ENCODE assay signal across 19 mouse cellular contexts in the genomic region with DNA sequence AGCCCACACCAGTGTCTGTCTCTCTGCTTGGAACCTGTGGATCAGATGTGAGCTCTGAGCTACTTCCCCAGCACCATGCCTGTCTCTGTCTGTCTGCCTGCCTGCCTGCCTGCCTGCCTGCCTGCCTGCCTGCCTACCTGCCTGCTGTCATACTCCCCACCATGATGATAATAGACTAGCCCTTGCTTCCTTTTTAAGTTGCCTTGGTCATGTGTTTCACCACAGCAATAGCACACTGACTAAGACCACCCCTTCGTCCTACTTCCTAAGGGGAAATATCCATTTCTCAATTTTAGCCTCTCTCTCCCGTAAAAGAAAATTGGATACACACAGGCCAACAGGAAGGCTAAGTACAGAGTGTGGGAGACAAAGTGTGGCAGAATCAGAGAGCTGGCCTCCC. TPM values are rescaled to one million over a fixed set of nuclear protein-coding genes. Genes with fewer than 3 reads are reported as not detected.
A peak's percentile ranks its signal among the peaks of the same experiment; 100 is the strongest.
DNase-seq lines count a peak whose midpoint lies in the region; ATAC-seq and TF ChIP-seq lines count a peak whose summit lies in the region.
"Had no signal": no experiment of that assay in that cellular context is flagged by ENCODE, and none has a peak within 500 bp of the region (broad histone marks: within the 10 kb centered on the region; RNA-seq: fewer than 3 reads in every experiment).

No protein-coding gene starts in this region.

- H3K9ac ChIP-seq in heart, embryonic 12.5 days = no peak overlapping the region
- no peak overlapping the region for H3K9ac ChIP-seq in midbrain, embryonic 11.5 days (ENCODE audit: low read length)
- H3K9ac ChIP-seq in midbrain, postnatal 0 days (replicated peaks; ENCODE audit: low read length, poor library complexity, severe bottlenecking) = no peak overlapping the region
- no peak overlapping the region for H3K9ac ChIP-seq in liver, embryonic 16.5 days (ENCODE audit: low read depth, low read length)
- H3K9ac ChIP-seq: embryonic facial prominence, embryonic 15.5 days; heart, embryonic 15.5 days had no signal

- no peak for DNase-seq in heart, postnatal 10 days
- peak; percentile 65 for DNase-seq in midbrain, embryonic 11.5 days (ENCODE audit: low spot score, missing footprints)
- DNase-seq in midbrain, postnatal 0 days (ENCODE audit: low spot score) = no peak
- no peak for DNase-seq in right cerebral cortex, postnatal 14 days
- no peak for DNase-seq in yolk sac, embryonic 10.5 days (ENCODE audit: low spot score)
- DNase-seq in kidney, postnatal 36 days = no peak
- DNase-seq: cerebellum, adult 11-12 months; cerebellum, postnatal 25 days; thymus, adult 2 months had no signal

- H3K4me1 ChIP-seq in heart, embryonic 12.5 days (replicated peaks) = peaks cover 20% of the 10 kb centered on the region
- H3K4me1 ChIP-seq in midbrain, embryonic 11.5 days (ENCODE audit: control insufficient read depth, insufficient read depth, low read length) = no peaks in the 10 kb centered on the region
- H3K4me1 ChIP-seq in midbrain, postnatal 0 days (ENCODE audit: insufficient read depth, low read length) = no peaks in the 10 kb centered on the region
- H3K4me1 ChIP-seq in liver, embryonic 16.5 days (ENCODE audit: control insufficient read depth, low read depth, low read length) = peaks cover 5% of the 10 kb centered on the region
- H3K4me1 ChIP-seq: embryonic facial prominence, embryonic 15.5 days had no signal

- H3K27ac ChIP-seq in heart, embryonic 12.5 days (ENCODE audit: poor library complexity, severe bottlenecking) = 0 out of 2 replicates have a peak overlapping the region, but pooled peaks have one; percentile 9
- H3K27ac ChIP-seq in midbrain, embryonic 11.5 days (ENCODE audit: low read depth, low read length) = no peak overlapping the region
- no peak overlapping the region for H3K27ac ChIP-seq in midbrain, postnatal 0 days (ENCODE audit: low read depth, low read length)
- H3K27ac ChIP-seq in liver, embryonic 16.5 days (ENCODE audit: low read length) = peak overlapping the region; percentile 57
- H3K27ac ChIP-seq: embryonic facial prominence, embryonic 15.5 days; kidney, postnatal 0 days had no signal

- WGBS in heart, embryonic 12.5 days = 79% methylated on average over 2 of the region's 2 CpGs
- WGBS in midbrain, embryonic 11.5 days = 97% methylated on average over 2 of the region's 2 CpGs
- whole genome bisulfite sequencing in midbrain, postnatal 0 days = 83% methylated on average over 2 of the region's 2 CpGs
- 55% methylated on average over 2 of the region's 2 CpGs for WGBS in liver, embryonic 16.5 days (ENCODE audit: insufficient replicate concordance)

- H3K27me3 ChIP-seq in heart, embryonic 12.5 days (replicated peaks) = no peaks in the 10 kb centered on the region
- no peaks in the 10 kb centered on the region for H3K27me3 ChIP-seq in midbrain, embryonic 11.5 days (ENCODE audit: control insufficient read depth, insufficient read depth, low read length)
- no peaks in the 10 kb centered on the region for H3K27me3 ChIP-seq in midbrain, postnatal 0 days (ENCODE audit: insufficient read depth, low read length)
- no peaks in the 10 kb centered on the region for H3K27me3 ChIP-seq in liver, embryonic 16.5 days (ENCODE audit: control insufficient read depth, insufficient read depth, low read depth, low read length)
- H3K27me3 ChIP-seq: embryonic facial prominence, embryonic 15.5 days; heart, embryonic 15.5 days had no signal

- H3K4me2 ChIP-seq in heart, embryonic 12.5 days = no peak overlapping the region
- no peak overlapping the region for H3K4me2 ChIP-seq in midbrain, embryonic 11.5 days
- no peak overlapping the region for H3K4me2 ChIP-seq in midbrain, postnatal 0 days (ENCODE audit: low read depth, low read length, poor library complexity, severe bottlenecking)
- no peak overlapping the region for H3K4me2 ChIP-seq in liver, embryonic 16.5 days (ENCODE audit: low read depth, low read length)
- H3K4me2 ChIP-seq: embryonic facial prominence, embryonic 15.5 days; heart, embryonic 15.5 days had no signal

- ATAC-seq in heart, embryonic 12.5 days (ENCODE audit: insufficient number of reproducible peaks, low FRiP score) = no peak
- ATAC-seq in midbrain, embryonic 11.5 days (ENCODE audit: low FRiP score) = no peak
- ATAC-seq in midbrain, postnatal 0 days (ENCODE audit: low FRiP score) = no peak
- no peak; the same call in 1 of the 2 replicates for ATAC-seq in liver, embryonic 16.5 days (ENCODE audit: low read depth)
- ATAC-seq: activated CD4-positive, CD25-positive, alpha-beta regulatory T cell, adult 4 months; forebrain, embryonic 16.5 days; hindbrain, embryonic 16.5 days; intestine, embryonic 16.5 days had no signal

- H3K36me3 ChIP-seq in heart, embryonic 12.5 days = peaks cover 34% of the 10 kb centered on the region
- peaks cover 6% of the 10 kb centered on the region; the same call in 1 of the 2 replicates for H3K36me3 ChIP-seq in midbrain, embryonic 11.5 days (ENCODE audit: control insufficient read depth, insufficient read depth, low read length)
- H3K36me3 ChIP-seq in midbrain, postnatal 0 days (ENCODE audit: insufficient read depth, low read length) = 0 out of 2 replicates have a peak, but pooled peaks cover 3% of the 10 kb centered on the region
- H3K36me3 ChIP-seq in liver, embryonic 16.5 days (ENCODE audit: control insufficient read depth, insufficient read depth) = no peaks in the 10 kb centered on the region

- intact Hi-C loops in heart, postnatal 10 days (cut with DNase I) = no loop called here

- H3K9me3 ChIP-seq in heart, embryonic 12.5 days (replicated peaks) = no peaks in the 10 kb centered on the region
- no peaks in the 10 kb centered on the region for H3K9me3 ChIP-seq in midbrain, embryonic 11.5 days (ENCODE audit: control insufficient read depth, low read length)
- no peaks in the 10 kb centered on the region for H3K9me3 ChIP-seq in midbrain, postnatal 0 days (ENCODE audit: low read length)
- H3K9me3 ChIP-seq in liver, embryonic 16.5 days (replicated peaks; ENCODE audit: control insufficient read depth, low read length) = no peaks in the 10 kb centered on the region
- H3K9me3 ChIP-seq: embryonic facial prominence, embryonic 15.5 days; heart, embryonic 15.5 days had no signal

- no peak overlapping the region for H3K4me3 ChIP-seq in heart, embryonic 12.5 days
- H3K4me3 ChIP-seq in midbrain, embryonic 11.5 days (ENCODE audit: low read depth, low read length) = no peak overlapping the region
- no peak overlapping the region for H3K4me3 ChIP-seq in midbrain, postnatal 0 days (ENCODE audit: low read depth, low read length)
- H3K4me3 ChIP-seq in liver, embryonic 16.5 days (ENCODE audit: low read depth, low read length) = no peak overlapping the region
- H3K4me3 ChIP-seq: embryonic facial prominence, embryonic 15.5 days; heart, embryonic 15.5 days had no signal

- no peak for TF ChIP-seq CTCF in midbrain, postnatal 0 days (IDR thresholded peaks at IDR 0.05)

RNA-seq across cellular contexts. Expression of gene Ube2l3, which starts 20.3 kb away (rescaled TPM):
- 310 and 321 TPM in 2 replicates for polyA plus RNA-seq in heart, embryonic 12.5 days (2016; fragmentation: Nextera tagmentation; extraction: Ambion mirVana)
- total RNA-seq in heart, postnatal 10 days (2021) = 100 to 1,000 TPM; 133 to 137 TPM
- 429 and 446 TPM in 2 replicates for polyA plus RNA-seq in midbrain, embryonic 11.5 days (2014; fragmentation: Nextera tagmentation; extraction: Ambion mirVana)
- total RNA-seq in midbrain, postnatal 0 days (2014; rRNA removed) = 108 and 111 TPM in 2 replicates
- polyA plus RNA-seq in midbrain, postnatal 0 days (2015; fragmentation: Nextera tagmentation; extraction: Ambion mirVana) = 300 and 310 TPM in 2 replicates
- polyA plus RNA-seq in liver, embryonic 16.5 days (2015; fragmentation: Nextera tagmentation; extraction: Ambion mirVana) = 164 and 179 TPM in 2 replicates

RNA-seq across cellular contexts. Expression of gene Rimbp3, which starts 26.3 kb away (rescaled TPM):
- polyA plus RNA-seq in heart, embryonic 12.5 days (2016; fragmentation: Nextera tagmentation; extraction: Ambion mirVana) = 0.24 and 0.26 TPM in 2 replicates
- total RNA-seq in heart, postnatal 10 days (2021) = under 1 TPM; 0.19 to 0.27 TPM
- 1.2 and 1.7 TPM in 2 replicates for polyA plus RNA-seq in midbrain, embryonic 11.5 days (2014; fragmentation: Nextera tagmentation; extraction: Ambion mirVana)
- 4.9 and 6.0 TPM in 2 replicates for total RNA-seq in midbrain, postnatal 0 days (2014; rRNA removed)
- polyA plus RNA-seq in midbrain, postnatal 0 days (2015; fragmentation: Nextera tagmentation; extraction: Ambion mirVana) = 1.4 and 1.7 TPM in 2 replicates
- 0.04 and 0.05 TPM in 2 replicates for polyA plus RNA-seq in liver, embryonic 16.5 days (2015; fragmentation: Nextera tagmentation; extraction: Ambion mirVana)
- polyA plus RNA-seq: activated CD4-positive, CD25-positive, alpha-beta regulatory T cell, adult 4 months had no signal

RNA-seq across cellular contexts. Expression of gene Ccdc116, which starts 35.1 kb away (rescaled TPM):
- polyA plus RNA-seq in heart, embryonic 12.5 days (2016; fragmentation: Nextera tagmentation; extraction: Ambion mirVana) = 0.27 and 0.33 TPM in 2 replicates
- under 1 TPM; 0.10 to 0.17 TPM for total RNA-seq in heart, postnatal 10 days (2021)
- 0.40 and 0.41 TPM in 2 replicates for polyA plus RNA-seq in midbrain, embryonic 11.5 days (2014; fragmentation: Nextera tagmentation; extraction: Ambion mirVana)
- total RNA-seq in midbrain, postnatal 0 days (2014; rRNA removed) = 9.0 and 9.6 TPM in 2 replicates
- 4.3 and 4.4 TPM in 2 replicates for polyA plus RNA-seq in midbrain, postnatal 0 days (2015; fragmentation: Nextera tagmentation; extraction: Ambion mirVana)
- 0.14 and 0.45 TPM in 2 replicates for polyA plus RNA-seq in liver, embryonic 16.5 days (2015; fragmentation: Nextera tagmentation; extraction: Ambion mirVana)
- total RNA-seq: monocyte, adult 5-6 weeks had no signal

RNA-seq across cellular contexts. Expression of gene Ydjc, which starts 37.7 kb away (rescaled TPM):
- 4.6 and 5.4 TPM in 2 replicates for polyA plus RNA-seq in heart, embryonic 12.5 days (2016; fragmentation: Nextera tagmentation; extraction: Ambion mirVana)
- total RNA-seq in heart, postnatal 10 days (2021) = 1 to 10 TPM; 1.6 to 2.2 TPM
- polyA plus RNA-seq in midbrain, embryonic 11.5 days (2014; fragmentation: Nextera tagmentation; extraction: Ambion mirVana) = 6.8 and 9.2 TPM in 2 replicates
- total RNA-seq in midbrain, postnatal 0 days (2014; rRNA removed) = 60.2 and 60.3 TPM in 2 replicates
- 48.9 and 51.8 TPM in 2 replicates for polyA plus RNA-seq in midbrain, postnatal 0 days (2015; fragmentation: Nextera tagmentation; extraction: Ambion mirVana)
- 5.3 and 5.6 TPM in 2 replicates for polyA plus RNA-seq in liver, embryonic 16.5 days (2015; fragmentation: Nextera tagmentation; extraction: Ambion mirVana)

RNA-seq across cellular contexts. Expression of gene Sdf2l1, which starts 50.0 kb away (rescaled TPM):
- polyA plus RNA-seq in heart, embryonic 12.5 days (2016; fragmentation: Nextera tagmentation; extraction: Ambion mirVana) = 59.9 and 64.9 TPM in 2 replicates
- total RNA-seq in heart, postnatal 10 days (2021) = 1 to 10 TPM; 3.4 to 7.1 TPM
- polyA plus RNA-seq in midbrain, embryonic 11.5 days (2014; fragmentation: Nextera tagmentation; extraction: Ambion mirVana) = 59.7 and 62.9 TPM in 2 replicates
- 8.3 and 18.6 TPM in 2 replicates for total RNA-seq in midbrain, postnatal 0 days (2014; rRNA removed)
- 11.5 and 11.8 TPM in 2 replicates for polyA plus RNA-seq in midbrain, postnatal 0 days (2015; fragmentation: Nextera tagmentation; extraction: Ambion mirVana)
- polyA plus RNA-seq in liver, embryonic 16.5 days (2015; fragmentation: Nextera tagmentation; extraction: Ambion mirVana) = 43.3 and 45.5 TPM in 2 replicates

Comparison
In these comparisons a context has a peak if more than half of its experiments do, and no peak if none do; other contexts are left out.
1. H3K27ac ChIP-seq: peak in heart, embryonic 12.5 days (single experiment) and liver, embryonic 16.5 days (single experiment); none in midbrain, embryonic 11.5 days (single experiment) and midbrain, postnatal 0 days (single experiment).